Mouse (Mus musculus) MN1 (cell line): ENCODE measurements around the gene Wsb1.
"Not testable (repeated sequence)": the region's sequence is repeated elsewhere in the genome, so short reads cannot be mapped to it uniquely, and the experiment has no call there.

Source experiments
- DNase-seq: peaks from one replicate; pipeline ENCODE4 v3.0.0-alpha.2; 2016; ENCODE audit warnings: low spot score

Gene Wsb1

DNA sequence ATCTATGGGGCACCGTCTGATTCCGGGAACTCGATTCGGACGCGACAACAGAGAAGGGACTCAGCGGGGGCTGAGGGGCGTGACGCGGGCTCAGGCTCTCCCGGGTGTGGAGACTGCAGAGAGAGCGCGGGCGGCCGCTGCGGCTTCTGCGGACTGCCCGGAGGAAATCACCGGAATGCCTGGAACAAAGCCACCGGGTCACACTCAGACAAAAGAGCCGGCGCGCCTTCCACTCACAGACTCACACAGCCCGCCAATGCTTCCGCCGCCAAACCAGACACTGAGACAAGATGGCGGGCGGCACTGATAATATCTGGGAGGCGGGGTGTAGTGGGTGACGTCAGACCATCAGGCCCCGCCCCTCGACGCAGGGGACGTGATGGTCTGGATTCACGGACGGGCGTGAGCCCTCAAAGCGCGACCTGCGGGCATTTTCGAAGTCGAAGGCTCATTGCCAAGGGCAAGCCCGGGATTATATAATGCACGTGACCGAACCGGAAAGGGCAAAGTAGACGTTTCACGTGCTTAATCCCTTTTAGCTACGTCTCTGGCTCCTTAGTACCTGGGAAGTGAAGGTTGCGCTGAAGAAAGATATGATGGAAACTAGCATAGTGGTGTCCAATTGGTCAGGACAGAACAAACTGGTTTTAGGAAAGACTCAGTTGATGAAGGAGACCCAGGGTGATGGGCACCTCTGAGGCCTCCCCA is at the start of gene Wsb1:
Gene Wsb1 (minus strand): TSS at position 281 of the 708 bp plus-strand sequence.
- DNase-seq = peak; percentile 94

DNA sequence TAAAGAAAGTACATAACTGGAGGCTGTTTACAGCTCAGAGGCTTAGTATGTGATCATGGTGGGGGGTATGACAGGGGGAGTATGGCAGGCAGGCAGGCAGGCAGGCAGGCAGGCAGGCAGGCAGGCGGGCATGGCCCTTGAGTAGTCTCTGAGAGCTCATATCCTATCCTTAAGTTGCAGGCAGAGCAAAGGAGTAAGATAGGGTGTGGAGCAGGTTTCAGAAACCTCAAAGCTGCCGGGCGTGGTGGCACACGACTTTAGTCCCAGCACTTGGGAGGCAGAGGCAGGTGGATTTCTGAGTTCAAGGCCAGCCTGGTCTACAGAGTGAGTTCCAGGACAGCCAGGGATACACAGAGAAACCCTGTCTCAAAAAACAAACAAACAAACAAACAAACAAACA is 49.8 kb upstream of the Wsb1 start:
- not testable (repeated sequence) for DNase-seq

DNA sequence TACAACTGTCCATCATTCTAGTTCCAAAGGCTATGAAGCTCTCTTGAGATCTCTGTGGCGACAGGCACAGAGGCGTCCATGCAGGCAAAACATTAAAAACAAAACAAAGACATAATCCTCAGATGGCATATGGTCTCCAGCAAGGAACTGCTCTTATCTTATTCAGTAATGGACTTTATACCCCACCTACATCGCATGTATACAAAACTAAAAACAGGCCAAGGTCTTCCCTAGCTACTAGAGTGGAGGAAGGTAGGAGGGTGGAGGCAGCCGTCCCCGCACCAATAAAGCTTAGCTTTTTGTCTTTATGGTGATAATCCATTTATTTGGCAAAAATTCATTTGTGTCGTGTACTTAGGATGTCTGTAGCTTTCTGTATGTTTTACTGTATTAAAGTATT is 48.6 kb upstream of the Wsb1 start:
- DNase-seq = no peak

GRCm38 (mm10) chr11:79299719-79300431 is 45.4 kb upstream of the Wsb1 start:
- no peak for DNase-seq

- no peak for DNase-seq
Observed at GRCm38 (mm10) chr11:79296856-79297491, 42.5 kb upstream of the Wsb1 start, which contains the start of gene Gm9964. TSS of gene Gm9964 (minus strand) at chr11:79296906.

GRCm38 (mm10) chr11:79296167-79296566 is 41.7 kb upstream of the Wsb1 start:
- DNase-seq = peak; percentile 47

GRCm38 (mm10) chr11:79293971-79294370 is 39.5 kb upstream of the Wsb1 start:
- peak; percentile 76 for DNase-seq

DNA sequence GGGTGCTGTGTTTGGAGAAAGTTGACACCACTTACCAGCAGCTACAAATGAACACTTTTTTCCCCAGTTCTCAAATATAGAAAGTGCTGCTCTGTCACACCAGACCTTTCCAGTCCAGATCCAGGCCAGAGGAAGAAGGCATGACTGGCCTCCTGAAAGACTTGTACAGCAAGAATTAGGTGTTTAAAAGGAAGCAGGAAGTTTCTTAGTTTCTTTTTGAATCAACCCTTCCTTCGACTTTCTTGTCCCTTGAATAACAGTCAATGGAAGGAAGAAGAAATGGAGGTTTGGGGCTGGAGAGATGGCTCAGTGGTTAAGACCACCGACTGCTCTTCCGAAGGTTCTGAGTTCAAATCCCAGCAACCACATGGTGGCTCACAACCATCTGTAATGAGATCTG is 38.6 kb upstream of the Wsb1 start:
- no peak for DNase-seq

- DNase-seq = no peak
Observed at GRCm38 (mm10) chr11:79292130-79292529, 37.7 kb upstream of the Wsb1 start.

DNA sequence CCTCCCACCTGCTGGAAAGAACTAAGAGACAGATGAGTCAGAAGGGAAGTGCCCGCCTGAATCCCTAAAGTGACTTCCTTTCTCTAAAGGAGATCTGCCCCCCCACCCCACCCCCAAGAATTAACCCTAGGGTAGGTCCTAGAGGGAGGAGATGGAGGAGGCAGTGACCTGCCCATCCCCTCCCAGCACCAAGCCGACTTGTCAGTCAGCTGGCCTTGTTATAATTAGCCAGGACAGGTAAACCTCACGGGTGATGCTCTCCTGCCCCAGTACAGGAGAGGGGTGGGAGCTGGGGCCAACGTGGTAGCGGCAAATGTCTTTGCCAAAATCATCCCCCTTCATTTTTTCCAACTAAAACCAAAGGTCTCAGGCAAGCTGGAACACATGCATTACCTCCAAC is 37.2 kb upstream of the Wsb1 start:
- no peak for DNase-seq

GRCm38 (mm10) chr11:79290473-79290872 is 36.0 kb upstream of the Wsb1 start:
- DNase-seq = peak; percentile 46

DNA sequence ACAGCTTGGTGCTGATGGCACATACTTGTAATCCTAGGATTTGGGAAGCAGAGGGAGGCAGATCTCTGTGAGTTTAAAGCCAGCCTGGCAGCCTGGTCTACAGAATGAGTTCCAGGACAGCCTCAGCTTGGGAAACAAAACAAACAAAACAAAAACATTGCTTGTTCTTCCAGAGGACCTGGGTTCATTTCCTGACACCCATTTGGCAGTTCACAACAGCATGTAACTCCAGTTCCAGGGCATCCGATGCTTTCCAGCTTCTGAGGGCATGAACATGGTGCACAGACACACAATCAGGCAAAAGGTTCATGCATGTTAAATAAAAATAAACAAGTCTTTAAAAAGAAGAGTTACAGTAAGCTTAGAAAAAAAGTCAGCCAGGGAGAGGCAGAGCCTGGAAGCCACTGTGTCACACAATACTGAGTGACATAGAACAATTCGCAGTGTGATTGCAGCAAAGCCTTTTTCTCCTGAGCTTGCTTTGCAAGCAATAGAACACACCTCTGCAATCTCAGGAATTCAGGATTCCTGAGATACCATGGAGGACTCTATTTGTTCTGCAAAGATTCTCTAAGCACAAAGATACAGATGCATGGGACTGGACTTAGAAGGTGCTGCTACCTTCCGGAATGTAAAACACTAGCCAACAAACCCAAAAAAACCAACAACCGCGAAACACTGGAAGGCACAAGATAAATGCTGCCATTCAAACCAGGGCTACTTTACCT is 34.6 kb upstream of the Wsb1 start:
- DNase-seq = no peak

DNA sequence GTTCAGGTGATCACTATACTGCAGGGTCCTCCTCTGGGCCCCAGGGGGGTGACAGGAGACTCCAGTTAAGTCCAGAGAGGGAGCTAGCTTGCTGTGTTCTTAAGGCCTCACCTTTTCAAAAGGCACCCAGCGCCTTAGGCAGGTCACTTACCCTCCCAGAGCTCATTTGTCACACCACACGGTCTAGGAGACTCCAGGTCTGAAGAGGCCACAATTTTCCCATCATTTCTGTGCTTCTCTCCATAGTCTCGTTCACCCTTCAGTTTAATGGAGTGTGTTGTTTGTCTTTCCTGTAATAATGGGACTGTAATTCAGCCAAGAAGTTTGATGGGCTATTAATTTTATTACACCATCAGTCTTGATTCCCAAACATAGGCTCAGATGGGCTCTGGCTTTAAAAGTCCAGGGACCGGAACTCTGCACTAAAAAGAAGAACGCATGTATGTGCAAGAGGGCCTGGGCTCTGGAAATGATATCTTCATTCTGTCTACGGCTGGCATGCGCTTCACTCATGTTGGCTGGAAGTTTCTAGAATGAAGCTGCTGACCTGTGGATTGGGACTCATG is 33.9 kb upstream of the Wsb1 start:
- no peak for DNase-seq

DNA sequence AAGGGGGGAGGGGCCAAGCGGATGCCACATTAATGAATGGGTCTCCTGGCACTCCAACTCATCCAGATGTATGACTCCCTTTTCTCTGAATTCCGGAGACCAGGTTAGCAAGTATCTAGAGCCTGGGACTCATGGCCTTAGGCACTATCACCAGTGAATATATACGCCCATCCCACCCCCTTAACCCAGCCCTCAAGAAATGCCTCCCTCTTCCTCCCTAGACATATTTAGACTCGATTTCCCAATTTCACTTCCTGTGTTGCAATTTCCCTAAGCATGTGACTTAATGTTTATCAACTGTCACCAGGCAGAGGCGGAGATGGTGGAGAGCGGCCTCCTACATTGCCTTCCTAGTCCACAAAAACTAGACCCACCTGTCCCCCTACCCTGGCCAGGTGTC is 33.0 kb upstream of the Wsb1 start:
- no peak for DNase-seq

GRCm38 (mm10) chr11:79286305-79286799 is 31.9 kb upstream of the Wsb1 start:
- no peak for DNase-seq

- no peak for DNase-seq
Observed at GRCm38 (mm10) chr11:79283350-79284030, 29.0 kb upstream of the Wsb1 start.

DNA sequence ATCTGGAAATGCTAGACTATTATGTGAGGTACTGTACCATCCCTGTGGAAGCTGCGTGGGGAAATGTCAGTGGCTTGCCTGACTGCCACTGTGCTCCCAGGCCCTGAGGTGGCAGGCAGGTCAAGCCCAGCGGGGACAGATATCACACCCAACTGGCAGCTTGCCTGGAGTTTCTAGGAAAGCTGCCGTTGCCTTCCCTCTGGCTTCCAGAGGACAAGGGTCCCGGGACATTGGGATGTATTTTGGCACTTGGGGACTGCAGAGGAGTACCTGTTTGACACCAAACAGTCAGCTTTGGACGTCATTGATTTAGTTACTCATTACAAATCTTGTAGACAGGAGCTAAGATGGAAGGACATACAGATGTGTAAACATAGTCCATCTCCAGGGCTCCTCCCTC is 26.9 kb upstream of the Wsb1 start:
- no peak for DNase-seq

DNA sequence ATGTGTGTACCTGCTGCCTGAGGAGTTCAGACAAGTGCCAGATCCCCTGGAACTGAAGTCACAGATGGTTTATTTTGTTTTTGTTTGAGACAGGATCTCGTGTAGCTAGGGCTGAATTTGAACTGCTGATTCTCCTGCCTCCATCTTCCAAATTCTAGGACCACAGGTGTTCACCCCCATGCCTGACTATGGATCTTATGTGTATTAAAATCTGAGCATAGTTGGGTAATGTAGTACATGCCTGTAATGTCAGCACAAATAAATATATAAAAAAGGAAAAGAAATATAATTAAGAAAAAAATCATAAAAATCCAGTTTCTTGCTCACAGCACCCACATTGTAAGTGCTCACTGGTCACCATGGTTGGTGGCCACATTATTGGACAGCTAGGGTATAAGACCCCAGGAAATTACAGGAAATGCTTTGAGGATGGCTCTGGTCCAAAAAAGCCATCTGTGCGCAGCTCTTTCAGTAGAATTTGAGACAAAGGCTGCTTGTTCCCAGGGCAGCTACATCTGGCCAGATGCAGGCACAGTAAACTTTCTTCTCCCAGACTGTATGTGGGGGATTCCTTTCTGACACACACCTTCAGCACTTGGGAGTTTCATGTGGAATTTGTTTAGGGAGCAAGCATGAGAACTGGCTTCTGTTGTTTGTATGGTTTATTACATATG is 25.4 kb upstream of the Wsb1 start:
- peak; percentile 54 for DNase-seq

- no peak for DNase-seq
Observed at GRCm38 (mm10) chr11:79273757-79274156, 19.3 kb upstream of the Wsb1 start.

- DNase-seq = no peak
Observed at GRCm38 (mm10) chr11:79273039-79273438, 18.6 kb upstream of the Wsb1 start.

GRCm38 (mm10) chr11:79267171-79267570 is 12.7 kb upstream of the Wsb1 start:
- DNase-seq = no peak
